Comparison of ENCODE assay signal across 19 mouse cellular contexts in the genomic region with DNA sequence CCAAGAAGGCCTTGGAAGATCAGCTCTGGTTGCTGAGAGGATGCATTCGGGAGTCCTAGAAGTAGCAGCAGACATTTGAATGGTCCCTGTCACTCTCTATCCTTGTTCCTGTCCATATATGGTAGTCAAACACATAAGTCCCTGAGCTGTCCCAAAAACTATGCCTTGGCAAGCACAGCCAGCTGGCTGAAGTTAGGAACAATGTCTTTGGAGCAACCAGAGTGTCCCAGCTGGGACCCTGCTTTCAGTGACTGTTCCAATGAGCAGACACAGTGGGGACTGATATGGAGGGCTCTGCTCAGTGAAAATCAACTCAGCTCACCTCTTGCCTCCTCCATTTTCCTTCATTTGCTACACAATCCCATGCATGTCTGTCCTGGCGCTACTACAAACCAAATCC.
DNase-seq lines count a peak whose midpoint lies in the region; TF ChIP-seq lines count a peak whose summit lies in the region.
"Had no signal": no experiment of that assay in that cellular context is flagged by ENCODE, and none has a peak within 500 bp of the region (broad histone marks: within the 10 kb centered on the region; RNA-seq: fewer than 3 reads in every experiment).

No protein-coding gene starts in this region.

- H3K27me3 ChIP-seq in heart, adult 2 months (ENCODE audit: control insufficient read depth, insufficient read depth, low read length) = no peaks in the 10 kb centered on the region
- H3K27me3 ChIP-seq: CH12.LX, Patski had no signal

- no peak overlapping the region for H3K4me3 ChIP-seq in heart, adult 2 months

- H3K36me3 ChIP-seq in heart, adult 2 months (ENCODE audit: control insufficient read depth, insufficient read depth, low read length) = no peaks in the 10 kb centered on the region
- H3K36me3 ChIP-seq: G1E had no signal

- 71% methylated on average over 2 of the region's 2 CpGs for WGBS in heart, adult 2 months

- no peak for TF ChIP-seq EP300 in heart, adult 2 months (IDR thresholded peaks at IDR 0.05; ENCODE audit: insufficient read depth, low read depth, low read length)

- intact Hi-C loops in heart, postnatal 25 days (cut with DNase I) = no loop called here
- intact Hi-C loops in heart, postnatal 14 days (cut with DNase I) = no loop called here
- intact Hi-C loops in heart, postnatal 36 days (cut with DNase I) = no loop called here
- intact Hi-C loops in heart, adult 2 months (cut with DNase I) = no loop called here

- no peaks in the 10 kb centered on the region for H3K79me2 ChIP-seq in heart, adult 2 months (replicated peaks; ENCODE audit: control insufficient read depth, insufficient read depth, low read length)

- TF ChIP-seq CTCF in heart, adult 2 months (IDR thresholded peaks at IDR 0.05) = no peak

- no peak overlapping the region for H3K9ac ChIP-seq in heart, adult 2 months (ENCODE audit: low read depth, low read length)

- no peaks in the 10 kb centered on the region for H3K4me1 ChIP-seq in heart, adult 2 months (ENCODE audit: control insufficient read depth, insufficient read depth, low read length)

- DNase-seq in heart, adult 11 months = peak; percentile 93
- DNase-seq in heart, postnatal 25 days (ENCODE audit: low spot score) = no peak
- DNase-seq in heart, postnatal 14 days = peak; percentile 9 to 16
- no peak for DNase-seq in heart, postnatal 36 days
- DNase-seq in heart, postnatal 4 days = peak; percentile 10
- no peak for DNase-seq in heart, adult 2 months
- DNase-seq: adrenal gland, adult 2 months; adrenal gland, adult 8-10 months; adrenal gland, postnatal 10 days; adrenal gland, postnatal 14 days; adrenal gland, postnatal 25 days; adrenal gland, postnatal 36 days; B cell, adult 2 months; cerebellum, adult 11 months; cerebellum, adult 11-12 months; cerebellum, adult 18-20 months had no signal

- no peak overlapping the region for H3K27ac ChIP-seq in heart, adult 2 months

- no peak for TF ChIP-seq POLR2A in heart, adult 2 months (IDR thresholded peaks at IDR 0.05; ENCODE audit: insufficient read depth, low read depth, low read length)

Comparison
In these comparisons a context has a peak if more than half of its experiments do, and no peak if none do; other contexts are left out.
1. DNase-seq: peak in heart, adult 11 months (single experiment), heart, postnatal 14 days (2 of 2) and heart, postnatal 4 days (single experiment); none in heart, postnatal 25 days (single experiment), heart, postnatal 36 days (0 of 2) and heart, adult 2 months (0 of 2).